Mouse (Mus musculus) megakaryocyte-erythroid progenitor cell, adult 5 weeks (primary cell): Measurements from ENCODE around the gene Cib3. TPM values are rescaled to one million over a fixed set of nuclear protein-coding genes. Genes with fewer than 3 reads are reported as not detected.

Experiments
- polyA plus RNA-seq: library from polyadenylated mRNA; stranded (reverse); fragments of >175 nt; gene quantifications from 2 replicates; pipeline ENCODE4 v1.2.3, GENCODE M21; 2012

Gene Cib3
- polyA plus RNA-seq = 0.43 TPM in 1 of 2 replicates, not detected in the other

DNA sequence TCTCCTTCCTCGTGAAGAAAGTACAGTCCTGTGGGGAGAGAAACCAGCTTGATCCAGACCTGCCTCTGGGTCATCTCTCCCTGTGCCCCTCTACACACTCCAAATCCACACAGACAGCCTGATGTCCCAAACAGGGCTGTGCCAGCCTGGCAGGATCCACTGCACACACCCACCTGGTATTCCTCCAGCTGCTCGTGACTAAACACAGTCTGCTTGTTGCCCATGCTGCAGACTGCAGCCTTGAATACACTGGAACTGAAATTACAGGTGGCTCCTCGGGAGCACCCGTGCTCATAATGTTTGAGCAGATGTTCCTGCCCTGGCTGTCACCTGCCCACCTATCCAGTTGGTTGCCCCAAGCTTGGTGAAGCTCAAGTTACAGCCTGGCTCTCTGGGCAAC, at the start of gene Cib3:
TSS of gene Cib3 (minus strand) at position 87 of the 400 bp plus-strand sequence.

DNA sequence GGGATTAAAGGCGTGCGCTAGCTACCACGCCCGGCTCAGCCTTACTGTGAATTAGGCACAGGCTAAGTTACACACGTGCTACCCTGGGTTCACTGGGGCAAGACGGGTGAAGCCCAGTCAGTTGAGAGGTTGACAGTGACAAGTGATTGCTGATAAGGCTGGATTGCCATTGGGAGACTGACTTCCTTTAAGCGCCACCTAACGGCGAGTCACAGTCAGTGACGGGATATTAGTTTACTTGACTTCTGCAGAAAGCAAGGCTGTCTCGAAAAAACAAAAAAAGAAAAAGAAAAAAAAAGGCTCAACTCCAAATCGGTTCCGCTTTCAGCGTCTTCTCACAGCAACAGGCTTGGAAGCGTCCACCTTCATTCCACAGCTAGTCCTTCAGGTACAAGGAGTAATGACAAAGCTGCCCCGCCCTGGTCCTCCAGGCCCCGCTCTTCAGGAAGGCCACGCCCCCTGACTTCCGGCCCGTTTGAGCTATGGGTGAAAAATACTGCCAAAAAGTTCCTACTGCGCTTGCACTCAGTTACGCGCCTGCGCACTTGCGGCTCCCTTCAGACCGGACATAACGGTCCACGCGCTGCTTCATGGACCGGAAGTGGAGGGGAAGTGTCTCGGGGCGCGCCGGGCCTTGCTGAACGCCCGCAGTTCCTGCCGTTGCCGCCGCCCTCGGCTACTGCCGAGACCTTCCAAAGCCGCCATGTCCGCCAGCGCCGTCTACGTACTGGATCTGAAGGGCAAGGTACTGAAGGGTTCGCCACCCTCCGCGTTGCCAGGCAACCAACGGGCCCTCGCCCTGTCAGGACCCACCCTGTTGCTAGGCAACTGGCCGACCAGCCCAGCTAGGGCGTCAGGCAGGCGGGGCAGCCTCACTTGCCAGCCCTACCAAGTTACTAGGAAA, 27.1 kb upstream of the Cib3 start, which contains the start of gene Ap1m1:
TSS of gene Ap1m1 (plus strand) at position 520 of the 904 bp plus-strand sequence.

DNA sequence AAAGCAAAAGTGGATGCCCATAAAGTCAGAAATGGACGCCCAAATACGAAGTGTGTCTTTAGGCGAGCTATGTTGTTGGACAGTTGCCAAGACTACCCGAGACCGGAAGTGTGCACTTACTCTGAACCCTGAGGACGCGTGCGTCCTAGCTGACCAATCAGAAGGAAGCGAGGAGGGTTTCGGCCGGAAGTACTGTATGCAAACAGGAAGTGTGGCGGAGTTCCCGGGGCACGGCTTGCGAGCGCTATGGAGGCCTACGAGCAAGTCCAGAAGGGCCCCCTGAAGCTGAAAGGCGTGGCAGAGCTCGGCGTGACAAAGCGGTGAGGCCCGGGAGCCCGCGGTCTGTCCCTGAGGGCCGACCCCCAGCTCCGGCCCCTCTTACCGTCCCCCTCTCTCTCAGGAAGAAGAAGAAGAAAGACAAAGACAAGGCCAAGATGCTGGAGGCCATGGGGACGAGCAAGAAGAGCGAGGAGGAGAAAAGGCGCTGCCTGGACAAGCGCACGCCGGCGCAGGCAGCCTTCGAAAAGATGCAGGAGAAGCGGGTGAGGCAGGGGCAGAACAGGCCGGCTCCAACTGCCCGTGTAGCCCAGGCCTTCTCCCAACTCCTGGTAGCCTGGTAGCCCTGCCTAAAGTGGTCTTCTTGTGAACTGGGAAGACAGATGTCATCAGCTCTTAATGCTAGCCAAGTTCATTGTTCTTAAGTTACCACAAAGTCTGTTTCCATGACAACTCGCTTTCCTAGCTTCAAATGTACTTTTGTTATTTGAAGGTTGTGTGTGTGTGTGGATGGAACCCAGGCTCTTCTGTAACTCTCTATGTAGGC, 7.1 kb upstream of the Cib3 start, which contains the start of gene Fam32a:
TSS of gene Fam32a (plus strand) at position 190 of the 823 bp plus-strand sequence.

GRCm38 (mm10) chr8:72213536-72213935, 899 bp upstream of the Cib3 start, which contains the start of gene Gm11034:
Gene Gm11034 (minus strand): TSS chr8:72213636.

DNA sequence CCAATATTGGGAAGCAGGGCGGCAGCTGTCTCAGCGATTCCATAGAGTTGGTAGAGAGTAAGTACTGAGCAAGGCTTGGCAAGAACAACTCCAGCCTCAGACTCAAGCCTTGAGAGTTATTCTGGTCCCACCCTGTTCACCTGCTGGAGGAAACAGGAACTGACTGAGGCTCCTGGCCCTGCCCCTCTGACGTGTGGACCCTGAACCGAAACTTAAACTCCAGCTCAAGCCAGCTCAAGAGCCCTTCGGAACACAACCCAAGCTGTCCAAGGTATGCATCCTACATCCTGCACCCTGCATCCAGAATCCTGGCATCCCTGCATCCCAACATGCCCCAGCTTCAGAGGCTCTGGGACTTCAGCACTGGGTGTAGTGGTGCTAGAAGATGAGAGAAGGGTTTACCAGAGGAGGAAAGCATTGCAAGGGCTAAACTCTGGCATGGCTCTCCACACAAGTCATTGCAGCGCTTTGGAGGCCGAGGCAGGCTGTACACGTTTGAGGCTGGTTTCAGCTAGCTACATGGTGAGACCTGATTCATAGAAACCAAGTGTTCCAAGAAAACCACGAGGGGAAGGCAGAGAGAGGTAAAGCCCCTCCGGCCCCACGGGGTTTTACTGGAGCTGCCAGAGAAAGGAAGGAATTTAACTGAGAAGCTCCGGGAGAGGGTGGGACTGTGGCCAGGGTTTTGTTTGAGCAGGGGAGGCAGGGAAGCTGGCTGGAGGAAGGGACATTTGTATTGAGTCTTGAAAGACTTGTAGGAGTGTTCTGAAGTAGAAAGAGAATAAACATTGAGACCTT, 23.0 kb downstream of the Cib3 start, which contains the start of gene Hsh2d:
TSS of gene Hsh2d (plus strand) at position 222 of the 798 bp plus-strand sequence.

DNA sequence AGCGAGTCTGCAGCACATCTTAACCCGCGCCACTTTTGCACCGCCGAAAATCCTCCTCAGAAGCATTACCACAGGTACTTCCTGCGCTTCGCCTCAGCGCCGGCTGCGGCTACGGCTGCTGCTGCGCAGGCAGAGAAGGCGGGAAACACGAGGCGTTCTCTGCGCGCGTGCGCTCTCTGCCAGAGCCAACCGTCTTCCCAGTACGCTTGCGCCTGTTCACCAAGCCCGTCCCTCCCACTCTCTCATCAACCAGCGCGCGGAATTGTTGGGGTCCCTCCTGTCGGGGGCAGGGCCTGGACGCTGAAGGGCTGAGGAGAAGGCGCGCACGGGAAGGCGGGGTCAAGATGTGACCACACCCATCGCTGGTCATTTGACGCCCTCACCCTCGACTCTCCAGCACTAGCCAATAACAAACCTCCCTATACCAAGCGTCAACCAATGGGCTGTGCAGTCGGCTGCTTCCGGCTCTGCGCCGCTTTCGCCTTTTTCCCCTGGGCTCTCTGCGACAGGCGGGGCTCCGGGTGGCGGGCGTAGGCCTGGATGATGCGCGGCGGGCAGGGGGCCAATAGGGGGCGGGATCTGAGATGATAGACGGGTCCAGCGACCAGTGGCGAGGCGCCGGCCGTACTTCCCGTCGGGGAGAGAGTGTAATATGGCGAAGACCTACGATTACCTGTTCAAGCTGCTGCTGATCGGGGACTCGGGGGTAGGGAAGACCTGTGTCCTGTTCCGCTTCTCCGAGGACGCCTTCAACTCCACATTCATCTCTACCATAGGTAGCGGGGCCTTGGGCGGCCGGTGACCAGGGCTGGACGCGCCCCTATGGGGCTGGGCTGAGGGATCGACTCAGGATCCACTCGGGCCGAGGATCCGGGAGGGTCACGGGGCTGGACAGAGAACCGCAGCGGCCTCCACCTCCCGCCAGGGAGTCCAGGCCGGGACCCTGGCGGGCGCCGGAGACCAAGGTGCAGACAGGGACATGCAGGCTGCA, 51.6 kb downstream of the Cib3 start, which contains the start of gene Rab8a:
TSS of gene Rab8a (plus strand) at position 494 of the 991 bp plus-strand sequence.

Other genes with a start within 250 kb of the Cib3 start
- 7.4 and 26.9 TPM in 2 replicates for gene Cyp4f18, start 203.2 kb downstream of the Cib3 start, polyA plus RNA-seq
- gene Olfr372, start 171.6 kb downstream of the Cib3 start, polyA plus RNA-seq = not detected in 2 replicates
- not detected in 2 replicates for gene Olfr373, start 129.7 kb downstream of the Cib3 start, polyA plus RNA-seq
- not detected in 2 replicates for gene Olfr374, start 105.8 kb downstream of the Cib3 start, polyA plus RNA-seq
- gene Tpm4, start 77.9 kb downstream of the Cib3 start, polyA plus RNA-seq = 47.3 and 53.0 TPM in 2 replicates
- 33.3 and 39.4 TPM in 2 replicates for gene Rab8a, start 51.6 kb downstream of the Cib3 start, polyA plus RNA-seq
- gene Hsh2d, start 23.2 kb downstream of the Cib3 start, polyA plus RNA-seq = 6.7 TPM in 2 replicates
- not detected in 2 replicates for gene Gm11034, start 799 bp upstream of the Cib3 start, polyA plus RNA-seq
- gene Fam32a, start 6.9 kb upstream of the Cib3 start, polyA plus RNA-seq = 51.6 and 61.8 TPM in 2 replicates
- 165 and 171 TPM in 2 replicates for gene Ap1m1, start 27.2 kb upstream of the Cib3 start, polyA plus RNA-seq
- gene Gm10282, start 92.4 kb upstream of the Cib3 start, polyA plus RNA-seq = 111 and 150 TPM in 2 replicates
- gene Klf2, start 106.2 kb upstream of the Cib3 start, polyA plus RNA-seq = 193 and 400 TPM in 2 replicates
- 17.5 and 21.0 TPM in 2 replicates for gene Eps15l1, start 208.6 kb upstream of the Cib3 start, polyA plus RNA-seq
- gene Calr3, start 231.0 kb upstream of the Cib3 start, polyA plus RNA-seq = 0.35 TPM in 1 of 2 replicates, not detected in the other
- 1.7 and 2.5 TPM in 2 replicates for gene 1700030K09Rik, start 231.0 kb upstream of the Cib3 start, polyA plus RNA-seq